Mouse (Mus musculus) heart, adult 2 months (tissue): Measurements from ENCODE around the gene Lama5.
"Not testable (repeated sequence)": the region's sequence is repeated elsewhere in the genome, so short reads cannot be mapped to it uniquely, and the experiment has no call there.

Experiments
- CTCF ChIP-seq: fragments of 200-600 bp; IDR thresholded peaks from 2 replicates; pipeline ENCODE4 v1.8.1; 2022; ENCODE audit warnings: antibody characterized with exemption, mild to moderate bottlenecking, moderate library complexity
- EP300 ChIP-seq: fragments of 200-500 bp; IDR thresholded peaks from 2 replicates; pipeline ENCODE4 v1.6.1; 2011; ENCODE audit warnings: low read depth, low read length, control low read depth; ENCODE audit not compliant: insufficient read depth
- POLR2A ChIP-seq: fragments of 200-500 bp; IDR thresholded peaks from 2 replicates; pipeline ENCODE4 v1.6.1; 2011; ENCODE audit warnings: mild to moderate bottlenecking, low read depth, low read length, control low read depth; ENCODE audit not compliant: insufficient read depth

- TF ChIP-seq CTCF, POLR2A, EP300: not testable (repeated sequence)
Observed at GRCm38 (mm10) chr2:180258951-180259484, 33.4 kb upstream of the Lama5 start.
